In the genomic region with DNA sequence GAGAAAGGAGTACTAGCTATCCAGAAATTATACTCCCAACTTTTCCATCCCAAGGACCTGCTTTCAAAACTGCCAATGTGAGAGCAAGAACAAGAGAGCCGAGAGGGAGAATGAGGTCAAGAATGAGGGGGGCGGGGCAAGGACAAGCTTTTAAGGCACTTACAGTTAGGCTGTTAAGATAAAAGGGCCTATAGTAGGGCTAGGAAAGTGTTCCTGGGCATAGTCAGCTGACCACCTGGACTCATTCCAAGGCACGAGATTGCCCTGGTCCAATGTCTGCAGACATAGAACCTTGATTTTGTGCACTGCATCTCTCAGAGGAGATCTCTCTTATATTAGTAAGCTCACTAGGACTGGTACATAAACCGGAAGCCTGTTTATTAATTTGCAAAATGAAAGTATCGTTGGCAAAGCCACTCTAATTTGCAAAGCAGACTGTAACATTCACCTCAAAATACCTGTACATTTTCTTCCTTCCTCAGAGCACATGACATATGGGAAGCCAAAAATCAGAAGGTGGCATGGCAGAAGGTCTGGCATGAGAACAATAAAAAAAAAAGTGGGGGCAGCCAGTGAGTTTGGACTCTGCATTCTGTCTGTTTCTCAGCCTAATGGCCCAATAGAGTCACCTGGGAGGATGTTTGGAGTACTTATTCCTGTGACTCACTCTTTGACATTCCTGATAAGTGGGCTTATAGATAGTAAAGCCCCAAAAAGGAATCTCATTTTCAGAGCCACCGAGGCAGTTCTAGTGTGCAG, we compare ENCODE assay signal across 12 mouse cellular contexts. TPM values are rescaled to one million over a fixed set of nuclear protein-coding genes. Genes with fewer than 3 reads are reported as not detected.
DNase-seq lines count a peak whose midpoint lies in the region; ATAC-seq lines count a peak whose summit lies in the region.
"Had no signal": no experiment of that assay in that cellular context is flagged by ENCODE, and none has a peak within 500 bp of the region (broad histone marks: within the 10 kb centered on the region; RNA-seq: fewer than 3 reads in every experiment).

No protein-coding gene starts in this region.

- no peak overlapping the region for H3K4me3 ChIP-seq in neural tube, embryonic 15.5 days (replicated peaks)
- H3K4me3 ChIP-seq: embryonic facial prominence, embryonic 15.5 days had no signal

- peak; percentile 2 for DNase-seq in neural tube, embryonic 10.5 days (ENCODE audit: extremely low spot score, low spot score)
- peak; percentile 79 to 80 for DNase-seq in cerebellum, postnatal 14 days
- DNase-seq in kidney, postnatal 36 days, result peak; percentile 76 to 82
- no peak for DNase-seq in ovary, adult 18-20 months (ENCODE audit: low spot score)
- no peak for DNase-seq in embryo, embryonic 9.5 days (ENCODE audit: extremely low spot score)
- no peak for DNase-seq in frontal cortex, adult 2 months (ENCODE audit: extremely low spot score in 1 of 2, low spot score in 1 of 2)
- DNase-seq: gastrocnemius, postnatal 10 days; liver had no signal

- H3K27ac ChIP-seq in neural tube, embryonic 15.5 days (replicated peaks), result no peak overlapping the region
- H3K27ac ChIP-seq: embryonic facial prominence, embryonic 15.5 days had no signal

- no peak for ATAC-seq in neural tube, embryonic 15.5 days (ENCODE audit: low FRiP score)
- ATAC-seq in megakaryocyte-erythroid progenitor cell, adult 5-6 weeks (replicated peaks; ENCODE audit: low FRiP score, low TSS enrichment, poor library complexity, severe bottlenecking), result peak; percentile 47; the same call in 1 of the 2 replicates

- H3K9ac ChIP-seq in neural tube, embryonic 15.5 days (replicated peaks), result no peak overlapping the region
- H3K9ac ChIP-seq: embryonic facial prominence, embryonic 15.5 days had no signal

- no peaks in the 10 kb centered on the region for H3K27me3 ChIP-seq in neural tube, embryonic 15.5 days (replicated peaks)
- H3K27me3 ChIP-seq: embryonic facial prominence, embryonic 15.5 days had no signal

- no peaks in the 10 kb centered on the region for H3K36me3 ChIP-seq in neural tube, embryonic 15.5 days
- H3K36me3 ChIP-seq: embryonic facial prominence, embryonic 15.5 days had no signal

- 60% methylated on average over 6 of the region's 6 CpGs for WGBS in neural tube, embryonic 15.5 days

- peaks cover 4% of the 10 kb centered on the region; the same call in 1 of the 2 replicates for H3K4me1 ChIP-seq in neural tube, embryonic 15.5 days
- H3K4me1 ChIP-seq: embryonic facial prominence, embryonic 15.5 days had no signal

- no peak overlapping the region for H3K4me2 ChIP-seq in neural tube, embryonic 15.5 days
- H3K4me2 ChIP-seq: embryonic facial prominence, embryonic 15.5 days had no signal

- no peaks in the 10 kb centered on the region for H3K9me3 ChIP-seq in neural tube, embryonic 15.5 days (replicated peaks)
- H3K9me3 ChIP-seq: embryonic facial prominence, embryonic 15.5 days had no signal

RNA-seq across cellular contexts. Expression of a gene that starts 21.0 kb away (rescaled TPM):
- 49.4 and 52.0 TPM in 2 replicates for polyA plus RNA-seq in neural tube, embryonic 15.5 days (2015; fragmentation: Nextera tagmentation; extraction: Ambion mirVana)
- 53.7 and 67.8 TPM in 2 replicates for total RNA-seq in megakaryocyte-erythroid progenitor cell, adult 5-6 weeks (2014; fragmentation: Nextera tagmentation)
- total RNA-seq in megakaryocyte-erythroid progenitor cell, adult 5-6 weeks (2017), result 32.6 and 37.7 TPM in 2 replicates
- 70.3 and 75.9 TPM in 2 replicates for polyA plus RNA-seq in frontal cortex, adult 2 months (2012; rRNA removed)

RNA-seq across cellular contexts. Expression of a gene that starts 31.5 kb away (rescaled TPM):
- 36.9 and 37.9 TPM in 2 replicates for polyA plus RNA-seq in neural tube, embryonic 15.5 days (2015; fragmentation: Nextera tagmentation; extraction: Ambion mirVana)
- not detected in 2 replicates for total RNA-seq in megakaryocyte-erythroid progenitor cell, adult 5-6 weeks (2014; fragmentation: Nextera tagmentation)
- 0.61 and 0.94 TPM in 2 replicates for total RNA-seq in megakaryocyte-erythroid progenitor cell, adult 5-6 weeks (2017)
- 8.7 and 9.5 TPM in 2 replicates for polyA plus RNA-seq in frontal cortex, adult 2 months (2012; rRNA removed)

RNA-seq across cellular contexts. Expression of a gene that starts 55.1 kb away (rescaled TPM):
- 4.0 and 6.3 TPM in 2 replicates for polyA plus RNA-seq in neural tube, embryonic 15.5 days (2015; fragmentation: Nextera tagmentation; extraction: Ambion mirVana)
- total RNA-seq in megakaryocyte-erythroid progenitor cell, adult 5-6 weeks (2014; fragmentation: Nextera tagmentation), result not detected in 2 replicates
- not detected in 2 replicates for total RNA-seq in megakaryocyte-erythroid progenitor cell, adult 5-6 weeks (2017)
- 0.21 and 0.24 TPM in 2 replicates for polyA plus RNA-seq in frontal cortex, adult 2 months (2012; rRNA removed)
- total RNA-seq: gastrocnemius, postnatal 10 days had no signal
- polyA plus RNA-seq: large intestine, adult 2 months had no signal

Comparison
In these comparisons a context has a peak if more than half of its experiments do, and no peak if none do; other contexts are left out.
1. DNase-seq: peak in neural tube, embryonic 10.5 days (single experiment), cerebellum, postnatal 14 days (2 of 2) and kidney, postnatal 36 days (2 of 2); none in ovary, adult 18-20 months (single experiment), embryo, embryonic 9.5 days (single experiment) and frontal cortex, adult 2 months (0 of 2).